Mouse (Mus musculus) limb, embryonic 13.5 days (tissue): ENCODE results near the gene Gm21863. TPM values are rescaled to one million over a fixed set of nuclear protein-coding genes. Genes with fewer than 3 reads are reported as not detected.
"Not testable (repeated sequence)": the region's sequence is repeated elsewhere in the genome, so short reads cannot be mapped to it uniquely, and the experiment has no call there.

Source experiments
- ATAC-seq: fragments of 200-750 bp; cut with Nextera tagmentation; 2 replicates; pipeline ENCODE4 v1.8.0; 2017; ENCODE audit warnings: low read depth, moderate number of reproducible peaks, moderate TSS enrichment; ENCODE audit not compliant: low FRiP score
- H3K27ac ChIP-seq: fragments of 300-500 bp; sonication (generic); 2 replicates; pipeline ENCODE4 v1.5.1; 2015; ENCODE audit warnings: inconsistent platforms, mild to moderate bottlenecking, moderate library complexity
- H3K27me3 ChIP-seq: fragments of 300-500 bp; sonication (generic); 2 replicates; pipeline ENCODE4 v1.6.1; 2015; ENCODE audit warnings: mild to moderate bottlenecking, inconsistent platforms
- H3K36me3 ChIP-seq: fragments of 300-500 bp; sonication (generic); 2 replicates; pipeline ENCODE4 v1.6.1; 2015; ENCODE audit warnings: inconsistent platforms, mild to moderate bottlenecking, moderate library complexity
- H3K4me1 ChIP-seq: fragments of 300-500 bp; sonication (generic); 2 replicates; pipeline ENCODE4 v1.6.1; 2015; ENCODE audit warnings: inconsistent platforms
- H3K4me2 ChIP-seq: fragments of 300-500 bp; sonication (generic); replicated peaks from 2 replicates; pipeline ENCODE4 v1.6.1; 2015; ENCODE audit warnings: inconsistent platforms, mild to moderate bottlenecking, moderate library complexity
- H3K4me3 ChIP-seq: fragments of 300-500 bp; sonication (generic); 2 replicates; pipeline ENCODE4 v1.5.1; 2015; ENCODE audit warnings: moderate library complexity, mild to moderate bottlenecking, inconsistent platforms
- H3K9ac ChIP-seq: fragments of 300-500 bp; sonication (generic); 2 replicates; pipeline ENCODE4 v1.6.1; 2015; ENCODE audit warnings: mild to moderate bottlenecking, inconsistent platforms
- H3K9me3 ChIP-seq: fragments of 300-500 bp; sonication (generic); 2 replicates; pipeline ENCODE4 v1.6.1; 2016; ENCODE audit warnings: inconsistent platforms
- WGBS: fragments of 180-500 bp; shearing (Covaris S2); methylation state at CpG from one replicate; pipeline ENCODE4 v1.1.7; 2015; 5-methylcytosine and 5-hydroxymethylcytosine counted together
- polyA plus RNA-seq: library from polyadenylated mRNA; unstranded; fragments of >200 nt; fragmentation: Nextera tagmentation; extraction: Ambion mirVana; gene quantifications from 2 replicates; pipeline ENCODE4 v1.2.1, GENCODE M21; 2015

The Gm21863 gene
- polyA plus RNA-seq, result not detected in 2 replicates

DNA sequence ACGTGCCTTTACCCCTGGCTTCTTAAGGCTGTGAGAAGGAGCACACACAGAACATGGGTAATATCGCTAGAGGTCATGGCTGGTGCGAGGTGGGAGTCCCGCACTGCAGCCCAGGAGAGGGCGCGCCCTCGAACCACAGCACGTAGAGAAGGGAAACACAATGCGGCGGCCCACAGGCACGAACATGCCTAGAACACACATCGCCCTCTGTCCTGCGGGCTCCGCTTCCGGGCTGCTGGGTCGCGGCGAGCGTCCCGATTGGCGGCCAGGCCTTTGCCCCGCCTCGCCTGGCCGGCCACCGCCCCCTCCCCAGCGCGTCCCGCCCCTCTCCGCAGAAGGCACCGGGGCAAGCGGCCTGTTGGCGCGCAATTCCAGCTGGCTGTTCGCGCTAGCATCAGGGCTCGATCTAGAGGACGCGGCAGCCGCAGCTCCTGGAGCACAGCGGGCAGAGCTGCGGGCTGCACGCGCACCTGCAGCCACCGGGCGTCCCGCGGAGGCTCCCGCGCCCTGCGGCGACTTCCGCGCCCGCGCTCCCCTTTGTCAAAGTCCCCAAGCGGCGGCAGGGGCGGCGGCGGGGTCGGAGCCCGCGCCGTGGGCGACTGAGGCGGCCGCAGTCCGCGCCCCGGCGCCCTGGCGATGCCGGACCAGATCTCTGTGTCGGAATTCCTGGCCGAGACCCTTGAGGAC, at the start of gene Gm21863:
TSS of gene Gm21863 (plus strand) at position 637 of the 687 bp plus-strand sequence.
- peak within 1 kb of the TSS; percentile 11; the same call in 1 of the 2 replicates for H3K4me3 ChIP-seq
- H3K9ac ChIP-seq, H3K4me1 ChIP-seq, H3K27ac ChIP-seq, H3K36me3 ChIP-seq, H3K27me3 ChIP-seq: not testable (repeated sequence)
- 20% methylated on average over 46 of the region's 75 CpGs for WGBS
- 0 out of 2 replicates have a peak, but pooled peaks have one; percentile 40 for ATAC-seq
- 0 out of 2 replicates have a peak within 1 kb of the TSS, but pooled peaks have one; percentile 3 for H3K4me2 ChIP-seq
- H3K9me3 ChIP-seq, result peaks cover 23% of the 10 kb centered on the region

DNA sequence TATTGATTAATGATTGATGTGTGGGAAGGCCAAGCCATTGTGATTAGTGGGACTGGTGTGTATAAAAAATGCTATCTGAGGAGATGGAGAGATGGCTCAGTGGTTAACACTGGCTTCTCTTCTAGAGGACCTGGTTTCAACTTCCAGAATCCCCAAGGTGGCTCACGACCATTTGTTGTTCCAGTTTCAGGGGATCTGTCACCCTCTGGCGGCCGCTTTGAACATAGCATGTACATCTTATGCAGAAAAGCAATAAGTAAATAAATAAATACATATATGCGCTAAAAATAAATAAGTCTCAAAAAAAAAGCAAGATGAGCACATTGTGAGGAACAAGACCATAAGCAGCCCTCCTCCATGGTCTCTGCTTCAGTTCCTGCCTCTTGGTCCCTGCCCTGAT, 26.3 kb upstream of the Gm21863 start:
- not testable (repeated sequence) for H3K9ac ChIP-seq, H3K4me3 ChIP-seq, H3K36me3 ChIP-seq, ATAC-seq, H3K4me2 ChIP-seq, H3K4me1 ChIP-seq, H3K27me3 ChIP-seq, H3K27ac ChIP-seq
- WGBS, result 45% methylated on average over 4 of the region's 4 CpGs
- H3K9me3 ChIP-seq, result peaks cover 44% of the 10 kb centered on the region
